Mouse (Mus musculus) cerebellum, postnatal 10 days (tissue): ENCODE results near the gene Erc2.

Experiments
- DNase-seq, 2 experiments: peaks; one replicate each; pipeline ENCODE4 v3.0.0; 2021; ENCODE audit warnings: mixed read lengths in 2 of 2

Gene Erc2

DNA sequence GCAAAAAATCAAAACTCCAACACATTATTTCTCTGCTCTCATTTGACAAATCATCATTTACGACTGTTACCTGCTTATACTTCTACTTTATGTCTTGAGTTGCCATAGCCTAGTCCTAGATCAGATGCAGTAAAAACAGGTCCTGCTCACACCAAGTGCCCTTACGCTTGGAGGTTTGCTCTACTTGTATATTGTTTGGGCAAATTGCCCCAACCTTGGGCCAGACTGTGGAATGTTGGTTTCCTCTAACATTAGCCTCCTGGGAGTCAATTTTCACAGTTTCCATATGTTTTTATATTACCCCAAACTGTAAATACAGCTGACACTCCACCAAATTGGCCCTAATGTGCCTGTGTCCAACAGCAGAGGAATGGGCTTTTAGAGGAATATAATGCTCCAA, 447.6 kb downstream of the Erc2 start:
- no peak for DNase-seq

DNA sequence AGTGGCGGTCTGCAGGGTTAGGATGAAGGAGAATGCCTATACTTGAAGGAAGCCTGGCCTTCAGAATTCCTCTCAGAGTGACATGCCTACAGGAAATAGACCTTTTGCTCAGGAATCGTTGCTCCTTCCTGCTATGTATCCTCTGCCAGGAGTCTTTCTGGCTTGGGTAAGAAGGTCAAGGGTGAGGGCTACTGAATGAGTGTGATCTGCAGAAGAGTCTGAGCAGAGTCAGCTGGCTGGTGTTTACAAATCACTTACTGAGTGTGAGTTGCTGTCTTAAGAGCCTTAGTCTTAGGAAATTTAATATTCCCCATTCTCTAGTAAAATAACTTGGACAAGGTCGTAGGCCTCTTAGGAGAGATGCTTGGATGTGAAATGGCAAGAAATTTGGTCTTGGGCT, 450.3 kb downstream of the Erc2 start:
- no peak for DNase-seq

DNA sequence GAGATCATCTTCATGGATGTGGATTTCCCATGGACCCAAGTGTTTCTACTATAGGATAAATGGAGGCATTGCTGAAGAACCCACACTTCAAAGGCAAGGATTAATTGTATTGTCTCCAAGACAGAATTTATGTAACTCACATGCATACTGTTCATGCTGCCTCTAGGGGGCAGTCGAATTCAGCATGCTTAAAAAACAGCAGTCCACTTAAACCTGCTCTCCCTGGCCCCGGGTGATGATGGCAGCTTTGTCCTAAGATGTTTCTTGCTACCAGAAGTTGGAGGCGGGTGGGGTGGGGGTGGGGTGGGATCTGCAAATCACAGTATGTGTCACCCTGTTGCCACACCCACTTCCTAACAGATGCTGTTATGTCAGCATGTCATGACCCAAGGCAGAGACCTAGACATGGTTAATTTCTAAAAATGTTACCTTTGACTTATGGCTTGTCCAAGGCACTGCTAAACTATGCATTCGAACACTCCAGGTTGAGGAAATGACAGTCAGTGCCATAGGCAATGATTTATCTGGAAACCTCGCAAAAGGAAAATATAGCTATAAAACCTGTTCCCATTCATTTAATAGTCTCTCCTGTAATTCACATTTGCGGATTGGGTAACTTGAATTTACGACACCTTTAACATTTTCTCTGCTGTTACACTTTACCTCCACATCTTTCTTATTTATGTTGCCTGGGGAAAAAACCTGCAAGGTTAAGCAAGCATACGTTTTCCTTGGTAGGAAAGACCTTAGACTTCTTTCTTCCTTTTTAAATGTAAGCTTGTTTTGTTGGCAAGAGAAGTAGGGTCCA, 467.6 kb downstream of the Erc2 start:
- peak; percentile 63 to 64 for DNase-seq

DNA sequence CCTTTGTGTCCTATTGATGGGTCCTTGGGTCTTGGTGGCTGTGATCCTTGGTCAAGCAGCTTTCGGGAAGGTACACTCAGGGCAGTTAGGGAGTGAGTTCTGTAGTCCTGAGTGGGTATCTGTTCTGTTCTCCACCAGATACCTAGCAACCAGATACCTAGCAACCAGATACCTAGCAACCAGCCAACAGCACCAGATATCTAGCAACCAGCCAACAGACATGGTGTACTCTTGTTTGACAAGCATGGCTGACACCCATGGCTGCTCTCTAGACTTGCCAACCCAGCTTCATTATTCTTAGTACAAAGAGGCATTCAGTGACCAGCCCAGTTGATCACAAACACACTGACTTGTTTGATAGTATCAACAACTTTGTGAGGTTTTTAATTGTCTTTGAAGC, 469.1 kb downstream of the Erc2 start:
- no peak for DNase-seq

DNA sequence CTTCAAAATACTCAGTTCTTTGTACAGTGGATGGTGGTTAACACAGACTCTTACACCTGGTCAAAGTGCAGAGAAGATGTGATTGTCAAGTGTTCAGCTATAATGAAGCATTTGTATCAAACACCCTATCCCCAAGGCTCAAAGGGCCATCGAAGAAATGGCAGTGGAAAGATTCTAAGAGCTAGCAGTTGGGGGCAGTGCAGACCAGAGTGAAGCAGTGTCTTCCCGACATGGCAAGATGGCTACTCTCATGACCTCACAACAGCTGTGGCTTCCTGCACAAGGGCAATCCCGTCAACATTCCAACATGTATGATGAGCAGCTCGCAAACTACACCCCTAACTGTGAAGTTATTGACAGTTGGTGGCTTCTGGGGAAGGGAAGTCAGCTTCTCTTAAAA, 471.0 kb downstream of the Erc2 start:
- peak in 1 of 2 experiments; percentile 13 for DNase-seq

DNA sequence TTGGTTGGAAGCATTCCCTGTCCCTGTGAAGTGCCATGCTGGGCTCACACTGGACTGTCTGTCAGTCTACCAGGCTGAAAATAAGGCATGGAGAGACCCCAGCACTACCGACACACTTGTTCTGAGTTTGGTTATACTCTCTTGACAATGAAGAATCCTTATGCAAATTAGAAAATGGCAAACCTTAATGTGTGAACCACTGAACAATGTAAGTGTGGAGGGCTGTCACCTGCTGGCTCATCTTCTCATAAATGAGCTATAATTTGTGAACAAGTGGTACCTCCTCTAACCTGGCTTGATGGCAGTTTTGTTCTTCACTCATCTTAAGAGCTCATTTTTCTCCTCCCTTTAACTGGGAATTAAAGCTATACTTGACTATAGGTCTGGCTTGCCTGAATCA, 471.7 kb downstream of the Erc2 start:
- no peak for DNase-seq

DNA sequence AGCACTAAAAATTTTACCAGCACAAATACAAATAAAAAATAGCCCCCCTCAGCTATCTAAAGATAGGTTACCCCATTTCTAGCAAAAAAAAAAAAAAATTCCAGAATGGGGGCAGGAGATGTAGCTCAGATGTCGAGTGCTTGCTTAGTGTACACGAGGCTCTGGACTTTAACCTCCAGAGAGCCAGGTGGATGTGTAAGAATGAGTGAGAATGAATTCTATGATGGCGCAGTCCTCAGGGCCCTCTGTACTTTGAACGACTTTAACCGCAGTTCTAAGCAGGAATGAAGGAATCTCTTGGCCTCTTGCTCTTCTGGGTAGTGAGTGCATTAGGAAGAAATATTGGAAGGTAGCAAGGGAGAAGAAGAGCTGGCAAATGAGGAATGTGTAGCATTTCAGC, 476.9 kb downstream of the Erc2 start:
- no peak for DNase-seq

DNA sequence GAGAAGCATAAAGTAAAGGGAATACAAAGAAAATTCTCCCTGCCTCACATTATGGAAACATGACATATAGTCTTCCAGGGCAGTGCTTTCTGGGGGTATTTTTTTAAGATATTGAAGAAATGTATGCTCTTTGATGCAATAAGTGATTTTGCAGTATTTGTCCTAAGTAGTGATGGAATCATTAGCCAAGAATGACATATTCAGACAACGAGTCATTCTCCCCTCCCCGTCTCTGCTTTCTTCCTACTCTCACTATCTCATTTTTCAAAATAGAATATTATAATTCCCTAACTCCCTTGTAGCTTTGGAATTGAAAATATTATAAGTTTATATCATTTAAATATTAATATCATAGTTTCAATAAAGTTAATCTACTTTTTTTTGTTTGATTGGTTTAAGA, 490.9 kb downstream of the Erc2 start:
- no peak for DNase-seq

DNA sequence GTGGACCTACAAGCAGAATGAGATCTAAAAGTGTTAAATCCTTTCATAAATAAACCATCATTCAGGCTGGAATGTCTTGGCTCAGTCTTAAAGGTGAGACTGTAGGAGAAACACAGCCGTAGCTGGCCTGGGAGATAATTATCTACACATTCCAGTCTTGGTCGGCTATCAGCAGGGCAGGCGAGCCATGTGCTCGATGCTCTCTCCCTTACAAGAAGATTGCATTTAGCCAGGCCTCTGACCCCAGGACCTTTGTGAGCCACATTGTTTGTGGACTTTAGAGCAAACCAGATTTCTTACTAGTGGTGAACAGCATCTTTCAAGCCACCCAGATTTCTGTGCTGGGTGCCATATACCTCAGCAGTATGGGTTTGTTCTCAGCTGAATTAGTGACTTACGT, 498.6 kb downstream of the Erc2 start:
- no peak for DNase-seq

DNA sequence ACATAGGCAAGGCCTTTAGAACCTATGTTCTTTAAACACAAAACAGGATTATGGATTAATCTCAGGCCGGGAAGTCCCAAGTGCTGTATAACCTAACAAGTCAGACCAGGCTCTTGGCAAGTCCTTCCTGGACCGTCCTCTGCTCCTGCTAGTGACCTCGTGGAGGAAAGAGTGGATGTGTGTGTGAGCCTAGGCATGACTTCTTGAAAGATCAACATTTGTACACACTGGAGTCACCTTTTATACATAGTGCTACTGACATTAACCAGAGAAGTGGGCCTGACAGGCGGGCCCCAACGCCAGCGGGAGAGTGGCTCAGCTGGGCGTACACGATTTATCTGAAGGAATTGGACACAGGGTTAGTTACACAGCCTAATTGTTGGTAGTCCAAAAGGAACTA, 504.6 kb downstream of the Erc2 start:
- DNase-seq, result no peak

DNA sequence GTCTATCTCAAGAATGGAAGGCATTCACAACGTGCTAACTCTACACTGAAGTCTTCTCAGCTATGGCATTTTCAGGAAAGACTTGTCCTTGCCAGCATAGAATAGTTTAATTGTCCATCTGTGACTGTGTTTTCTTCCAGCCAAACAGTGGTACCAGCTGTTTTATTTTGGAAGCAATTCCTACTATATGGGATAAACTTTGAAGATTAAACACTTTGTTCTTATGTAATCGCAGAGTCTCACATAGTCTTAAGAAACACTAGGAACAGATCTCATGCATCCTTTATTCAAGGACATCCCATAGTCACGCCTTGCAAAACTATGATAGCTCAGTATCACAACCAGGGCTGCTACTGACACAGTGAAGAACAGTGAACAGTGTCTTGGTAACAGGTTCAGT, 506.8 kb downstream of the Erc2 start:
- DNase-seq, result no peak

DNA sequence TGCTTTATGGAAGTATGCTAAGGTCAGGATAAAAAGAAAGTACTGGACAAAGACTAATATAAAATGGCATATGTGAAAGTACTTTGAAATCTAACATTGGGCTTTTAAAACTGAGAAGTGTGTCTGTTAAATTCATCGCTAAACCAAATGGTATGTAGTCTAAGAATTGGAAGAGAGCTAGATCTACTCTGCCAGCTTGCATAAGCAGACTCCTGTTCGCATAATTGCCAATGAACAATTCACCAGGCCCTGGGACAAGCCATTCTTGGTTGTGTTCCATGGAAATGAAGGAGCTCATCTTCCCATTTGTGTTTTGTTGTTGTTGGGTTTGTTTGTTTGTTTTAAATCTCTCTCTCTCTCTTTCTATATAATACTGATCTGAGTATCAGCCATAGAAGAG, 521.8 kb downstream of the Erc2 start:
- DNase-seq, result no peak

DNA sequence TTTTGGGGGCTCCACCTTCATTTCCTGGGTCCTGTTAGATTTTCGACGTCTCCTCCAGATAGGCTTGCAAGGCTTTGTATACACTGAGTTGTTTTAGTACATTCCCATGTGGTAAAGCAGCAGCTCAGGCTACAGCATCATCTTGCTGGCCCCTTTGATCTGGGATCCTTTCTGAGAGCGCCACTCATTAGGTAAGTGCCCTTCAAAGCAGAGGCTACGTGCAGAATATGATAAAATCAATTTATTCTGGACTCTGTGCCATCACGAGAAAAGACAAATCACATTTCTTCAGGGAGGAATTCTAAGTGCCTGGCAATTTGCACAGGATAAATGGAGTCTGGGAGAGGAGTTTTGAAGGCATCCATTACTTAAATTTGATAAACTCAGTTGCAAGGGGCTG, 525.0 kb downstream of the Erc2 start:
- no peak for DNase-seq

DNA sequence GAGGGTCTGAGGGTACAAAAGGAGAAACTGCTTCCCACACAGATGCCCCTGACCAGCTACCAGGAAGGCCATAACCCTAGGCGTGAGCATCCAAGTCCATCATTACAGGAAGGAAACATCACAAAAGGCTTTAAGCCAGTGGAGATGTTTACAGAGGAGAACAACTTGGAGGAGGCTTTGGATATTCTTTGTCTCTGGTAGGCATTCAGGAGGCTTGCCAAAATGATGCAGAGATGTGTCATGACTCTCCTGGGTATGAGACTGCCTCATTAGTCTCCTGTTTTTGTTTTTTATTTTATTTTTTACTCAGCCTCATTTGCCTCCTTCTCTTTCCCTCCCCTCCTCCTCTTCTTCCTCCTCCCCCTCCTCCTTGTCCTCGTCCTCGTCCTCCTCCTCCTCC, 528.7 kb downstream of the Erc2 start:
- no peak for DNase-seq

DNA sequence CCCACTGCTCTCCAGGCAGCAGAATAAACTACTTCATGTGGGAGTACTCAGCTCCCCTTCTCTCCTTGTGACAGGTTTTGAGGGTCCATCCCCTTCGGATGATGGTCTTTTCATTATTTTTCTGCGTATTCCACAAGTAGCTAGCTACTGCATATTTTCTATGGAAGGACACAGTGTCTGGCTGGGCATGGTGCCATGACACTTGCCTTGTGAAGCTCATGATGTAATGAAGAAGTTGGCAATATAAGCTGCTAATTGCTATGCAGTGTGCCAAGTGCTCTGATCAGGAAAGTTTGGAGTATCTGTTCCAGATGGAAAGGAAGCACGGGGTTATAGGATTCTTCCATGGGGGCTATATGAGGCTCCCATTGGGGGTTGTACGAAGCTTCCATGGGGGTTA, 533.5 kb downstream of the Erc2 start:
- peak; percentile 54 to 65 for DNase-seq

DNA sequence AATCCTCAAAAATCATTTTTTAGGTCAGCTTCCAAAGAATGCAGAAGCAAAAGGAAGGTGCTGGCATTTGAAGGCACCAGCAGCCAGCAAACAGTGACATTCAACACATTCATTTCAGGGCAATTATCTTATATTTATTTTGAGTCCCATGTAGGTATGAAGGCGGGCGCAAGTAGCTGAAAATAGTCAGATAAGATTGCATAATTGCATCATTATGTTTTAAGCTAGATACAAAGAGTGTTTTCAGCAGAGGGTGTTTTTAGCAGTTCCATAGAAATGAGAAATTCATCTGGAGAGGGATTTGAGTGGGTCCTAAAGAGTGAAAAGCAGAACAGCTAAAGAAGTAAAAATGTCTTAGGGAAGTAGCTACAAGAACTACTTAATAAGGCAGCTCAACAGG, 538.6 kb downstream of the Erc2 start:
- DNase-seq, result no peak

DNA sequence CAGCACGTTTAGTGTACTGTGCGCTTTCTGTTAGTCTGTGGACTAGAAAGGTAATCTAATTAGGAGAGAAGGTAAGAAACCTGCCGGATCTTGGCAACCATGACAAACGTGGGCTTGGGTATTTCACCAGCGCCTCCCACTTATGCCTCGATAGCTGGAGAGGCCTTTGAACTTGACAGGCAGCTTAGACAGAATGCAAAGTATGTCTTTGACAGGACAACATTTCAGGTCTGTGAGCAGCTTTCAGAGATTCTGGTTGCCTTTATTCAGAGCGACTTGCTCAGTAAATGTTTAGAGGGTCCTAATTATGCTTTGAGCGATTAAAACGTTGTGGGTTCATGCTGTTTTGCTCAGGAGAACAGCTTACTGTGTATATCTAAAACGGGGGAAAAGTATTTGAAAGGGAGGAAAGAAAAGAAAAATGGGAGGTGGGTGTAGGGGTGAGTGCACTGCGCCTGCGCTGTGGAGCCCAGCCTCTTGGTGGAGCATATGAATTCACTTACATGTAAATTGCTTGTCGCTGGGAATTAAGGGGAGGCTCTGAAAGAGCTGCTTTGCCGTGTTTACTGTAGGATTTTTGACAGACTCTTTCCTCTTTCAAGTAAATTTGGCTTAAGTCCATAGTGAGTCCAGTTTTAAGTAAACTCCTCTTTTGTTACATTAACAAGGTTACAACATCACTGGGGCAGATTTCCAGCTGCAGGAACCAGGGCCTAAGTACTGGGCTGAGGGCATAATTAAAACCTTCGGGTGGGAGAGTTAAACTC, 542.6 kb downstream of the Erc2 start:
- peak in 1 of 2 experiments; percentile 17 for DNase-seq

DNA sequence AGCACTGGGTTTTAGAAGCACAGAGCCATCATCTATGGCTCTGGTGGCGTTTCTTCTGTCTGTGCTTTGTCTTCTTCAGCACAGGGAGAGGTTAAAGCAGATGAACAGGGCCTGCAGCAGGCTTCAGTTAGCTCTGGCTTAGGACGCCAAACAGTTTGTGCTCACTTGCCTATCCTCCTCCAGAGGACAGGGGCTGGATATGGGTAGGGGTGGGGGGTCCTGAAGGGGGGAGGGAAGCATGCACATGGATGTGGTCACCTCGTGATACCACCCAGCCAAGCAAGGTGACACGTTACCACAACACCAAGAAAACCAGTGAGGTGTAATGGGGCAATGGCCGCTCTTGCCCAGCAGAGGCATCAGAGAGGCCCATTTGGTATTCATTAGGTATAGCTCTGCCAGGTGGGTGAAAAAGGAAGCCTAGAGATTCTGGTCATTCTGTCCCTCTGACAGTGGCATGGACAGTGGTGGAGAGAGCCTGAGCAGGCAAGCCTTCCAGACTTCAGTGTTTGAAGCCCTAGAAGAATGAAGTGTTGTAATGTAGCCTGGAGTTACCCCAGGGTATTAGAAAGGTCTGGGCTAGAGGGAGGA, 543.5 kb downstream of the Erc2 start:
- peak in 1 of 2 experiments; percentile 19 for DNase-seq

DNA sequence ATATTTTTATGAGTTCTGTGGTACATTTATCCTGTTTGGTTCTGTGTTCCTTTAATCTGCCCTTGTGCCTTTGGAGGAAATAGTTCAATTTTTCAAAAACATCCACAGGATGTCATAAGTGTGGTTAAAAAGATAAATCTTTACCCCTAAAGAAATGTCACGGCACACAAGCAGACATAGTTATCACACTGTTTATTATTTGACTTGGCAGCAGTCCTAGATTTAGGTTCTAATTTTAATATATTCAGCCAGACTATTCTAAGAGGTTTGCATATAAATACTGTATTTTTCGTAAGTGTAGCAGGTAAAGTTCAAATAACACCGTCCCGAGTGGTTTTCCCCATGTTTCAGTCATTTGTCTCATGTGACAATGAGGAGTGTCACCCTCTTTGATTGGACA, 548.5 kb downstream of the Erc2 start:
- DNase-seq, result no peak

DNA sequence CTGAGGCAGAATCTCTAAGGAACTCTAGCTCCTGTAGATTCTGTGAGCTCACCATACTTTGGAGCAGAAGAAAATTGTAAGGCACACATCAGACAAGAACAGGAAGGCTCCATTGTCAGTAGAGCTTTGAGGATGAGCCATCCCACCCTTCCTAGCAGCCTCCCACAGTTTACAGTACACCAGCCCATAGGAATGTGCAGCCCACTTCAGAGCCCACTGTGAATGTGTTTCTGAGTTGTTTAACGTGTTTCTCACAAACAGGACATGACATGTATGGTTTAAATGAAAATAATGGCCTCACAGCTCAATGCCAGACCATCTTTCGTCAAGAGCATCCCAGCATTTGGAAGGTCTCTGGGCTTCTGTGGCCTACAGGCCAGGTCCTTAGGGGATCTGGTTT, 549.1 kb downstream of the Erc2 start:
- no peak for DNase-seq

DNA sequence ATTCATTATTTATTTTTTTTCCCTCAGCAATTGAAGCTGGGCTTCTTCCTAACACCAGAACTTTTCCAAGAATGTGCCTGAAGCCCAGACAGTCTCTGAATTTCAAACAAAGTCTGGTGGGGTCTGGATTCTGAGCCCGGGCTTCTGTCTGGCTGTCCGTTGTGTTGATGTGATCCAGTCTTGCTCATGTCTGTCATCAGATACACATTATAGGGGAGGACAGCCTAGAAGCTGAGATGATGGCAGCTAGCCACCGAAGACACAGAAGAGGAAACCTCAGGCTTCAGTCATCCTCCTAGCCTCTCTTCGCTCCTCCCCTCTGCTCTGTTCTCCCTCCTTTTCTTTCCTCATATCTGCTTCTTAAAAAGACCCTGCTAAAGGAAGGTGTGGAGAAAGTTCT, 551.5 kb downstream of the Erc2 start:
- no peak for DNase-seq

DNA sequence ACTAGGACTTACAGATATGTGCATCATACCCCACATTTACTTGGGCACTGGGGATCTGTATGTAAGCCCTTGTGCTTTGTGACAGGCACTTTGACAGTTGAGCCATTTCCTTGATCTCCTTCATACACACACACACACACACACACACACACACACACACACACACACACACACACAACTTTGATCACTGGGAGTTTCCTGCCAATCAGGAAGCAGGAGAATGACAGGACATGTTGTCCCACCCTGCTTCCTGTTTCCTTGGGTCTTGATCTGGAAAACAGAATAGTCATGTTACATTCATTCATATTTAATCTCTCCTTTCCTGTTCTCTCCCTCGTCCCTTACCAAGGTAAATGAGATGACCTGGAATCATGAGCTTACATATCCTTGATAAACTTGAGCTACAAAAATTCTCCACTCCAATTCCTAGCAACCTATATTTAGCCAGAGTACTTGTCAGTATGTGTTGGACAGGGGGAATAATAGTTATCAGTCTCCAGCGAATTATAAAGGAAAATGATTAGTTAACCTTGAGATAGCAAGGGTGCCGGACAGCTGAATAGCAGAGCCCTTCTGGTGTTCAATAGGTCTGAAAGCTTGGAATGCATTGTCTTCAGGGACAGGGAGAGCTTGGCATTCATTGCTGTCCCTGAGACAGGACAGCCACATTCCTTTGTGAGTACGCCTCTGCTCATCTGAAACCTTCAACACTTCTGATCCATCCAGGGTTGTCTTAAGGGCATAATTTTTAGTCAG, 559.0 kb downstream of the Erc2 start:
- no peak for DNase-seq

DNA sequence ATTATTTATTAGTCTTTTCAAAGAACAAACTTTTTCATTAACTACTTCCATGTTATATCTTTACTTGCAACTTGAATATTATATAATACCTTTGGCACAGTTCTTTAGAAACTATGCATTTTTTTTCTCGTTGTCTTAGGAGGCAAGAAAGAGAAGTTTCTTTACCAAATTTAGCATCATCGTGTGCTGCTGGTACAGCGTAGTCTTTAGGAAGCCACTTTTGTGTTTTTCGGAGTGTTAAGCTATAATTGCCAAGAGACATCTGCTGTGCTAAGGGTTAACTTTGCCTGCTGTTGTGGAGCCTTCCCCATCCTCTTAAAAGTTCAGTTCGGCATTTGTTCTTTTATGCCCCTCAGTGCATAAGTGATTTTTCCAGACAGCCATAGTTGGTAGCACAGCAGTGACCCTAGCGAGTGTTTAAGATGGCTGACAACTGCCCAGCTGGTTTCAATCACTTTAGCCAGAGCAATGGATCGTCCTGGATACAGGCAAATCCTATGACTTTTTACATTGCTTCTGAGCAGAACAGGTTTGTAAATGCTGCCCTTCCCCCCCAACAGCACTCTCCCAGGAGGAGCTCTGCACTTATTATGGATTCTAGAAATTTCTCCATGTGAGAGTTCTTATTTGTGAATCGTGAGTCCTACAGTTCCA, 570.6 kb downstream of the Erc2 start:
- DNase-seq, result no peak
